Mouse (Mus musculus) left cerebral cortex, adult 8-10 months (tissue): ENCODE results near the gene Whrn. TPM values are rescaled to one million over a fixed set of nuclear protein-coding genes. Genes with fewer than 3 reads are reported as not detected.

ENCODE experiments used
- DNase-seq, 2 experiments: peaks; one replicate each; pipeline ENCODE4 v3.0.0; 2022; ENCODE audit warnings: low spot score in 2 of 2
- total RNA-seq, 4 experiments: library from RNA; stranded (reverse); gene quantifications; 2 replicates each; pipeline ENCODE4 v1.2.4; 2022

The Whrn gene
- total RNA-seq, 4 experiments from 2014 or later, result 35.8 to 45.1 (median 41.0) TPM

DNA sequence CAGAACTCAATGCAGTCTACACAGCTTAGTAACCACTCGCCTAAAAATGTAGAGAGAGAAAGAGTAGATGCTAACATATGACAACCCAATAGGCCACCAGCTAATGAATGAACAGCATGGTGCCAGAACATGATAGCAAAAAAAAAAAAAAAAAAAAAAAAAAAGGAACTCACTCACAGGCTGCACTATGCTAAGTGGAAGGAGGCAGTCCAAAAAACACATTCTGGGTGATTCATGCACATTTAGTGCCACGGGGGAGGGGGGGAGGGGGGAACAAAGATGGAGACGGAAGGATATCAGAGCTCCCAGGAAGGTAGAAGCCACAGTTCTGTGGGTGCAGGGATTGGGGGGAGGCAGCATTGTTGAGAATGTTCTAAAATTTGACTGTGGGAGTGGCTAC lies 43.2 kb downstream of the Whrn start:
- no peak for DNase-seq

GRCm38 (mm10) chr4:63450551-63450950 lies 45.2 kb downstream of the Whrn start:
- DNase-seq, result no peak

GRCm38 (mm10) chr4:63444362-63445066 lies 51.3 kb downstream of the Whrn start:
- no peak for DNase-seq

GRCm38 (mm10) chr4:63443101-63443500 lies 52.7 kb downstream of the Whrn start:
- DNase-seq, result no peak

DNA sequence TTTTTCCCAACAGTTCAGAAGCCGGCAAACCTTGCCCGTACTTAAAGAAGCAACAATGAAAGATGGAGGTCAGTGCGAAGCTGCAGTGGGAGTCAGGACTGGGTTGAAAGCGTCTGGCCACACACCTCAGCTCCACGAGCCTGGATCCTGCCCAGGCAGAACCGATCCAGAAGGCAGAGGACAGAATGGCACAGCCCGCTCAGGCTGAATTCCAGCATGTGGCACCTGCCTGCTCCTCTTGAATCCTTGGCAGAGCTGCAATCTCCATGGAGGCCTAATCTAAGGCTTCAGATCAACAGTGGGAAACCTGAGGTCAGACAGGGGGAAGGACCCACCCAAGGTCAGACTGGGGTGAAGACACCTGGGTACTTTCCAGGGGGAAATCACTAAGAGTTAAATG lies 54.2 kb downstream of the Whrn start:
- no peak for DNase-seq

- no peak for DNase-seq
Observed at GRCm38 (mm10) chr4:63440262-63440661, 55.5 kb downstream of the Whrn start.

DNA sequence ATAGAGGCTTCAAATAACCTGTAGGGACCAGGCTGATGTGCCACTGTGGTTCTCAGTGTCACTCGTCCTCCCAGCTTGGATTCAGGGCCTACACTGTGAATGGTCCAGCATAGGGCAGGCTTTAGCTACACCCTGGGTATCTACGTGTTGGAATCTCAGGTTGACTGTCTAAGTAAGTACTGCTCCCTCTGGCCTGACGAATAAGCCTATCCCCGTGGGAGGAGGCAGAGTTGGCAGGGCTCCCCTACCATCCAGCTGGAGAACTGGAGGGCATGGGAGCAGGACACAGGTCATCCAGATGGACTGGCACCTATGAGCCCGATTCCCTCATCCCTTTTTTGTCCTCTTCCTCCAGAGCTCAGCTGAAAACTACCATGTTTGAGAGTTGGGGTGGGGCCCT lies 57.8 kb downstream of the Whrn start:
- no peak for DNase-seq

DNA sequence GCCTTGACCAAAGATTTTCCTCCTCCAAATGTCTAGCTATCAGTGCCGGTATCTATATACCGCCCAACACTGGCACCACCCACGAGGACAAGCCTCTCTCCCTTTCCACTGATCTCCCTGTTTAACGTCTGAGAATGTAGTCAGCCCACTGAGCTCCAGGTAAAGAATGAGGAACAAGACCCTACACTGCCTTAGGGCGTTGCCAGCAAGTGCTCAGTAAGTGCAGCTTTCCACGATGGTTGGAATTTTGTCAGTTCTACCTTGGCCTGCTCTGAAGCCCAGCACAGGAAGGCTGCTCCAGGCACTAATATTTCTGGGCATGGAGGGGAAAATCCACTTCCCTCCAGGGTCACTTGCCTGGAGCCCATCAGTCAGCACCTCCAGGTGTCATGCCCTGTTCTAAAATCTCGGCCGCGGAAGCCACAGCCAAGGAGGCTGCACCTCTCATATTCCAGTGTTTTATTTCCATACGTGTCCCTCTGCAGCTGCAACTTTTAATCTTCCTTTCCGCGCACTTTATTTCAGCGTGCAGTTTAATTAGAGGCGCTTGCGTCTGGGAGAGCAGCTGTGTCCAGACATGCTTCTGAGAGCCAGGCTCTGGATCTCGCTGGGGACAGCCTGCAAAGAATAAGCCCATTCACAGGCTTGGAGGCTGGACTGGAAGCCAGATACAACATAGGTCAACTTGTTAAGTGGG lies 58.5 kb downstream of the Whrn start:
- no peak for DNase-seq

- DNase-seq, result no peak
Observed at GRCm38 (mm10) chr4:63435402-63435801, 60.4 kb downstream of the Whrn start.

DNA sequence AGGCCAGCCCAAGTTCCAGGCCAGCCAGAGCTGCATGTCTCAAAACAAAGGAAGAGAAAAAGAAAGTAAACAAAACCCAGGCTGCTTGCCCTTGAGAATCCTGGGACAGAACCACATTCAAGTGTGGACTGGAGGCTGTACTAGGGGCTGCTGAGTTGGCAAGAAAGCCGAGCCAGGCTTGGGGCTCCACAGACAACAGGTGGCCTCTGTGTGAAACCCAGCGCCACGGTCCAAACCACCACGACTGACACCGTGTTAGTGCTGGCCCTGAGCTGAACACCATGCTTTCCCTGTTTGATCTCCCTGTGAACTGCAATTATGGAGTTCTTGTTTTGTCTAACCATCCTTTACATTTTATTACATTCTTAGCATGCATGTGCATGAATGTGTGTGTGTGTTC lies 64.7 kb downstream of the Whrn start:
- DNase-seq, result no peak

DNA sequence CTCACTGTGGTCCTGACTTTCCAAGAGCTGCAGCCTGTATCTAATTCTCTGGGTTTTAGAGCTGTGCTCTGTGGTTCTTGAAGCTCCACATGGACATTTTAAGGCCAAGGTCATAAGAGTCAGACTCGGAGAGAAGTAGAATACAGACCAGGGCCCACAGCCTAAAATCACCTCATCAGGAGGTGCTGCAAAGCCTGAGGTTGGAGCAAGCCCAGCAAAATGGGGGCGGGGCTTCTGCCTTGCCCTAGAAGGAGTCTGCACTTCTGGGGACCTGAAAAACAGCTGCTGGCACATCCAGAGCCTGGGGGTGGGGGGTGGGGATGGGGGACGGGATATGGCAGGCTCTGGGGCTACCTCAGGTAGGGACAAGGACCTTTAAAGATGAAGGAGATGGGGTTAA lies 65.4 kb downstream of the Whrn start:
- DNase-seq, result no peak

DNA sequence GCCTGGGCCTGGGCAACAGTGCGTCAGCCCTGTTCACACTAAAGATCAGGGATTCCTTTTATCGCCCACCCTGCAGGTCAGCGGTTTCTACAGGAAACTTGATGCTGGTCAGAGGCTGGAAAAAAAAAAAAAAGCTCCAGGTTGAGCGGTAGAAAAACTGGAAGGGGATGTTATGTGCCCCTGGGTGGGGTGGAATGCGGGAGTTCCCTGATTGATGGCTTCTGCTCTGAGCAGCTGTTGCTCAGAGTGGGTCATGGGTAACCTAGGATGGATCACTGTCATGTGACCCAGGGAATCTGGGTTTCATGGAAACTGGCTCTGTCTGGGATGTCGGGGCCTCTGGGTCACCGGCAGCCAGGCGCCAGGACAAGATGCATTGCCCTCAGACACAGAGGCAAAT lies 69.5 kb downstream of the Whrn start:
- no peak for DNase-seq

DNA sequence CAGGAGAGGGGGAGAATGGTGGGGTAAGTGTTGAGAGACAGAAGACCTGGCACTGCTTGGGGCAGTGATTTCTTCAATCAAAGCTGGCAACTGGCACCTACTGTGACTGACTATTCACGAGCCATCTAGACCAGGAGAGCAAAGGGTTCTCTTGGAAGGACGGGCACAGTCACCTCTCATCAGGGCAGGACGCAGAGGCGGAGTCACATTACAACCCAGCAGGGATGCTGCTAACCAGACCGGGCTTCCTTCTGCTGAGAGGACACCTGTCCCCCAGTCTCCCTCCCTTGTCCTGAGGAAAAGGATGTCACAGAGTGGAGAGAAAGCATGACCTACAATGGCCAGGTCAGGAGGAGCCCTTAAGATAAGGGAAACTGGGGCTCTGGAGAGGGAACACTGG lies 72.0 kb downstream of the Whrn start:
- no peak for DNase-seq

- no peak for DNase-seq
Observed at GRCm38 (mm10) chr4:63423231-63423630, 72.6 kb downstream of the Whrn start.

GRCm38 (mm10) chr4:63420143-63420920 lies 75.5 kb downstream of the Whrn start:
- no peak for DNase-seq

- no peak for DNase-seq
Observed at GRCm38 (mm10) chr4:63418270-63418669, 77.5 kb downstream of the Whrn start.

- peak; percentile 56 to 70 for DNase-seq
Observed at GRCm38 (mm10) chr4:63417318-63417957, 78.4 kb downstream of the Whrn start.

GRCm38 (mm10) chr4:63414951-63415350 lies 80.8 kb downstream of the Whrn start:
- DNase-seq, result no peak

DNA sequence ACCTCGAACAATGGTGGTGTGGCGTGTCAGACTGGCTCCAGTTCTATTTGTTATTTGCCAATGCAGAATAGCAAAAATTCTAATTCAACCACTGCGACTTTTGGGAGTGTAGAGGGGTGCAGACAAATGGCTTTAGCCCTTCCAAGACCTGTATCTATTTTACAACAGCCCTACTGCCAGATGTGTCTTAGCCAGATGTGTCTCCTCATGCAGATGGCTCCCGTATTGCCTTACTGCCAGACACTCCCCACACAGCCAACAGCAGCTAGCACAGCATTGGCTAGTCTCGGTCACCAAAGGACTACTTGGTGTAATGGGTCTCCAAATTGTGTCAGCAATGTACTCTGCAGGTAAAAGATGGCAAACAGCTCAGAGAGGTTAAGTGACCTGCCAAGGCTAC lies 84.6 kb downstream of the Whrn start:
- DNase-seq, result no peak

DNA sequence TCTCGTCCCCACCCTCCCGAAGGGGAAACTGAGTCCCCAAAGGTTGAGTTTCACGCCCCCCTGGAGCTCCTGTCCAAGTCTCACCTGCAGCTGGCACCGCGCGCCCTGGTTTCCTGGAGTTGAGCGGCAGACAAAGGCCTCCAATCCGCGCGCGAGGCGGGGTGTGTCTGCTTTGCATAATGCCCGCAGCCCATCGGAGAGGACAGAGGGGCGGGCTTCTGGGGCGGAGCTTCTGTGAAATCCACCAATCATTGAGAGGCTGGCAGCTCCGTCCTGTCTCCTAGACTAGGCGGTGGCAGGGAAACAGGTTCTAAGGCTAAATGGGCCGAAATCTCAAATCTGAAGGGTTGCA lies 85.2 kb downstream of the Whrn start:
- peak; percentile 75 to 86 for DNase-seq

DNA sequence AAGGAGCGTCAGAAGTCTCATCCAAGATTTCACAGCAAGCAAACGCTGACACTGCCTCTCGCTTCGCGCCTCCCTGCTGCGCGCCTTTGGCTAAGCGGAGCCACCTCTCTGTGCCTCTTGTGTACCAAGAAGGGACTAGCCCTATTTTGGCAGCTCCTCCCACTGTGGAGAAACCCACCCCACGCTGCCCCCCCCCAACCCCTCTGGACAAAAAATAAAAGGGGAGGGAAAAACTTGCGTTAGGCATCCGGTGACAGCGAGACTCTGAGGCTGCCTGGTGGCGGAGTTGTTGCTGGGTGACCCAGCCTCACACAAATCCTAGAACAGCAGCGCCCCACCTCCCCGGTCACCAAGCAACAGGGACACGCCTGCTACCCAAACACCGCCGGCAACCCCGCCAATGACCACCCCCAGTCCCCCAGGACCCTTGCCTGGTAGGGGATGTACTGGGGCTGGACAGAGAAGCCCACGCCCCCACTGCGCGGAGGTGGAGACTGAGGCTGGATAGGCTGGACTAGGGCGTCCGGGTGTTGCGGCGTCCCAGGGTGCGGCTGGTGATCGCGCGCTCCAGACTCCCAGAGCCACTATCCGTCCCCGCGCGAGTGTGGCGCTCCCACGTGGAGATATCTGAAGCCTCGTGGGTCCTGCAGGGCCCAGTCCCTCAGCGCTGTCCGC lies 85.7 kb downstream of the Whrn start:
- DNase-seq, result peak; percentile 10 to 33
